Mouse (Mus musculus) urinary bladder, postnatal 14 days (tissue): ENCODE data around the gene Cachd1.

Source experiments
- DNase-seq: peaks from one replicate; pipeline ENCODE4 v3.0.0; 2021; ENCODE audit warnings: low spot score

Gene Cachd1

GRCm38 (mm10) chr4:101066401-101066800 is 289.9 kb downstream of the Cachd1 start:
- DNase-seq = no peak

GRCm38 (mm10) chr4:101068786-101069153 is 292.3 kb downstream of the Cachd1 start, which contains the start of gene Raver2:
Gene Raver2, plus strand, starts transcription at chr4:101068983.
- DNase-seq = peak; percentile 65

GRCm38 (mm10) chr4:101069154-101069971 is 292.9 kb downstream of the Cachd1 start:
- DNase-seq = peak; percentile 26

- no peak for DNase-seq
These were observed 295.1 kb downstream of the Cachd1 start for GRCm38 (mm10) chr4:101071570-101071969.

- DNase-seq = no peak
These were observed 299.9 kb downstream of the Cachd1 start for GRCm38 (mm10) chr4:101076425-101076824.
